Mouse (Mus musculus): Measurements from ENCODE around the gene Tom1l2. TPM values are rescaled to one million over a fixed set of nuclear protein-coding genes. Genes with fewer than 3 reads are reported as not detected.

Tom1l2 gene
- total RNA-seq, 2 experiments from 2014 or later: 170 to 180 TPM

GRCm38 (mm10) chr11:60303497-60303896 lies 49.2 kb downstream of the Tom1l2 start:
- no peak for DNase-seq

- no peak for DNase-seq
Observed at GRCm38 (mm10) chr11:60302354-60303083, 50.2 kb downstream of the Tom1l2 start.

GRCm38 (mm10) chr11:60301588-60302208 lies 51.0 kb downstream of the Tom1l2 start:
- DNase-seq: no peak

GRCm38 (mm10) chr11:60300318-60300717 lies 52.4 kb downstream of the Tom1l2 start:
- DNase-seq: no peak

- DNase-seq: no peak
Observed at GRCm38 (mm10) chr11:60297772-60298171, 54.9 kb downstream of the Tom1l2 start.

- no peak for DNase-seq
Observed at GRCm38 (mm10) chr11:60294630-60295313, 57.9 kb downstream of the Tom1l2 start.

GRCm38 (mm10) chr11:60293683-60294629 lies 58.7 kb downstream of the Tom1l2 start:
- DNase-seq: peak in 1 of 2 experiments; percentile 35

- peak; percentile 57 to 81 for DNase-seq
Observed at GRCm38 (mm10) chr11:60292718-60293117, 60.0 kb downstream of the Tom1l2 start.

- no peak for DNase-seq
Observed at GRCm38 (mm10) chr11:60288980-60289379, 63.7 kb downstream of the Tom1l2 start.

GRCm38 (mm10) chr11:60286311-60286710 lies 66.4 kb downstream of the Tom1l2 start:
- no peak for DNase-seq

GRCm38 (mm10) chr11:60280429-60281414 lies 72.0 kb downstream of the Tom1l2 start:
- DNase-seq: no peak

GRCm38 (mm10) chr11:60279483-60279882 lies 73.2 kb downstream of the Tom1l2 start:
- DNase-seq: no peak

- no peak for DNase-seq
Observed at GRCm38 (mm10) chr11:60277771-60278170, 74.9 kb downstream of the Tom1l2 start.

- no peak for DNase-seq
Observed at GRCm38 (mm10) chr11:60277164-60277740, 75.5 kb downstream of the Tom1l2 start.

- DNase-seq: no peak
Observed at GRCm38 (mm10) chr11:60276408-60277093, 76.2 kb downstream of the Tom1l2 start.

GRCm38 (mm10) chr11:60273273-60273805 lies 79.4 kb downstream of the Tom1l2 start:
- DNase-seq: no peak

GRCm38 (mm10) chr11:60268563-60268962 lies 84.1 kb downstream of the Tom1l2 start:
- no peak for DNase-seq

GRCm38 (mm10) chr11:60265271-60265985 lies 87.3 kb downstream of the Tom1l2 start:
- no peak for DNase-seq

- DNase-seq: no peak
Observed at GRCm38 (mm10) chr11:60264651-60265050, 88.1 kb downstream of the Tom1l2 start.
